Mouse (Mus musculus): ENCODE data around the gene Sgsm1. TPM values are rescaled to one million over a fixed set of nuclear protein-coding genes. Genes with fewer than 3 reads are reported as not detected.

Sgsm1 gene
- 0.82 TPM for polyA plus RNA-seq (2014; fragmentation: Illumina TruSeq; extraction: RNeasy Lipid Tissue Mini Kit (QIAGEN cat#74804); ENCODE audit: low read depth, low replicate concordance)

GRCm38 (mm10) chr5:113310377-113311003, at the start of gene Sgsm1:
Gene Sgsm1, minus strand, starts transcription at chr5:113310786.

GRCm38 (mm10) chr5:113357186-113357585, 46.6 kb upstream of the Sgsm1 start, which contains the start of gene Aym1:
Gene Aym1, plus strand, starts transcription at chr5:113357294.

GRCm38 (mm10) chr5:113226632-113227102, 83.9 kb downstream of the Sgsm1 start, which contains the start of gene Tmem211:
Gene Tmem211, plus strand, starts transcription at chr5:113226909.

GRCm38 (mm10) chr5:113221147-113221865, 89.3 kb downstream of the Sgsm1 start, which contains the start of gene 2900026A02Rik:
Gene 2900026A02Rik, minus strand, starts transcription at chr5:113221236.

Other genes with a start within 250 kb of the Sgsm1 start
- gene Crybb2, start 240.7 kb downstream of the Sgsm1 start, polyA plus RNA-seq (2014; fragmentation: Illumina TruSeq; extraction: RNeasy Lipid Tissue Mini Kit (QIAGEN cat#74804); ENCODE audit: low read depth, low replicate concordance) = not detected
- not detected for gene Crybb3, start 229.2 kb downstream of the Sgsm1 start, polyA plus RNA-seq (2014; fragmentation: Illumina TruSeq; extraction: RNeasy Lipid Tissue Mini Kit (QIAGEN cat#74804); ENCODE audit: low read depth, low replicate concordance)
- 11.5 TPM for gene 2900026A02Rik, start 89.5 kb downstream of the Sgsm1 start, polyA plus RNA-seq (2014; fragmentation: Illumina TruSeq; extraction: RNeasy Lipid Tissue Mini Kit (QIAGEN cat#74804); ENCODE audit: low read depth, low replicate concordance)
- not detected for gene Tmem211, start 83.9 kb downstream of the Sgsm1 start, polyA plus RNA-seq (2014; fragmentation: Illumina TruSeq; extraction: RNeasy Lipid Tissue Mini Kit (QIAGEN cat#74804); ENCODE audit: low read depth, low replicate concordance)
- not detected for gene Aym1, start 46.5 kb upstream of the Sgsm1 start, polyA plus RNA-seq (2014; fragmentation: Illumina TruSeq; extraction: RNeasy Lipid Tissue Mini Kit (QIAGEN cat#74804); ENCODE audit: low read depth, low replicate concordance)
- gene Wscd2, start 179.5 kb upstream of the Sgsm1 start, polyA plus RNA-seq (2014; fragmentation: Illumina TruSeq; extraction: RNeasy Lipid Tissue Mini Kit (QIAGEN cat#74804); ENCODE audit: low read depth, low replicate concordance) = not detected